Mouse (Mus musculus) small intestine, adult 2 months (tissue): ENCODE data around the gene Ccdc182.

Experiments used
- CTCF ChIP-seq: fragments of 200-500 bp; IDR thresholded peaks from 2 replicates; pipeline ENCODE4 v1.5.1; 2012; ENCODE audit warnings: low read depth, mild to moderate bottlenecking, control low read depth, inconsistent platforms, low read length, moderate library complexity, mixed read lengths; ENCODE audit not compliant: insufficient replicate concordance, insufficient read length; ENCODE audit errors: extremely low read depth
- POLR2A ChIP-seq: fragments of 200-500 bp; IDR thresholded peaks from 2 replicates; pipeline ENCODE4 v1.6.1; 2012; ENCODE audit warnings: low read depth, mild to moderate bottlenecking, control low read depth, inconsistent platforms, low read length, moderate library complexity

DNA sequence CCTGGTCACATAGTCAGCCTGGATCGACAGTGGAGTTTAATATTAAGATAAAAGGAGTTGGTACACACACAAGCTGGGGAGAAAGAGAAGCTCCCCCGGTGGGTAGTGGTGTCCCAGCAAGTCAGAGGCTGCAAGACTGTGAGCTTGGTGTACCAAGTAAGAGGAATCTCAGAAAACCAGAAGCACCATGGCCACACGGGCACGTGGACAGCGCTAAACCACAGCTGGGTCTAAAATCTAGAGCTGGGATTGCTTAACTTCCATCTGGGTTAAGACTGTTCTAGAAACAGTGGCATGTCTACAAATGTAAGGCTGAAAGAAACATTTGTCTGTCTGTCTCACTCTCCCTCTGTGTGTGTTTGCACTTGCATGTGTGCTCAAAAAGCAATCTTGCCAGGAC lies 21.5 kb downstream of the Ccdc182 start:
- TF ChIP-seq CTCF (no peak), POLR2A (no peak)
